Mouse (Mus musculus) small intestine, adult 2 months (tissue): Measurements from ENCODE around the gene Klf9.

ENCODE experiments used
- CTCF ChIP-seq: fragments of 200-500 bp; IDR thresholded peaks from 2 replicates; pipeline ENCODE4 v1.5.1; 2012; ENCODE audit warnings: low read depth, mild to moderate bottlenecking, control low read depth, inconsistent platforms, low read length, moderate library complexity, mixed read lengths; ENCODE audit not compliant: insufficient replicate concordance, insufficient read length; ENCODE audit errors: extremely low read depth
- POLR2A ChIP-seq: fragments of 200-500 bp; IDR thresholded peaks from 2 replicates; pipeline ENCODE4 v1.6.1; 2012; ENCODE audit warnings: low read depth, mild to moderate bottlenecking, control low read depth, inconsistent platforms, low read length, moderate library complexity

- TF ChIP-seq CTCF (no peak), POLR2A (no peak)
These were observed 12.6 kb downstream of the Klf9 start for GRCm38 (mm10) chr19:23153606-23154127.
